Mouse (Mus musculus) liver, adult 2 months (tissue): ENCODE measurements around the gene Tekt1.

Experiments
- CTCF ChIP-seq: fragments of 200-500 bp; IDR thresholded peaks from 2 replicates; pipeline ENCODE4 v1.5.1; 2011; ENCODE audit warnings: low read depth, low read length, control low read depth
- POLR2A ChIP-seq: fragments of 200-500 bp; IDR thresholded peaks from 2 replicates; pipeline ENCODE4 v1.6.1; 2011; ENCODE audit warnings: low read length, control low read depth; ENCODE audit not compliant: insufficient read depth; ENCODE audit errors: extremely low read depth

DNA sequence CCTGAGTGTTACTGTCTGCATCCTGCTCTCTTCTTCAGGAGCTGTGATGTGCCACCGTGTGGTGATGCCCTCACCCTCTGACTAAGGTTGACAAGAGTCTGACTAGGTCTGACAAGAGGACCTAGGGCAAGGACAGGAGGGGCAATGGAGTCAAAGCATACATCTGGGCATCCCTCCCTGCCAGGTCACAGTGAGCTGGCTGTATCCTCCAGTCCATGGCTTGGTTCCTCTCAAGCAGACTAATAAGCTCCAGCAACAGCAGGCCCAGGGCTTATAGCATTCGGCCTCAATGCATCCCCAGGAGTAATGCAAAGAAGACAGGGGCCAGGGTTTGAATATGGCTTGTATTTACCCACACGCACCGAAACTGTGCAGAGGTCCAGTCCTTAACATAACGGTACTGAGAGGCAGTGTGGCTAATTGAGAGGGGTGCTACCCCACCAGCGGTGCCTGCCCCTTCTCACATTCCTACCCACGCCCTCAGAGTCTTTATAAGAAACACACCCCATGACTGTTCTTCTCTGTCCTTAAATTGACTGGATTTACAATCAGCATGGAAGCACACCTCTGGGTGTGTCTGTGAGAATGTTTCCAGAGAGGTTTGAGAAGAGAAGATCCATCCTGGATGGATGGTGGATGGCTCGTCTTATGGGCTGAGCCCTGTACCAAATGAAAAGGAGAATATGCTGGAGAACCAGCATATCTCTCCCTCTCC, 35.7 kb upstream of the Tekt1 start:
- no peak for TF ChIP-seq CTCF
- TF ChIP-seq POLR2A = no peak
